Mouse (Mus musculus) effector memory CD4-positive, alpha-beta T cell, adult 7 months (primary cell): ENCODE measurements around the gene Cry2. TPM values are rescaled to one million over a fixed set of nuclear protein-coding genes. Genes with fewer than 3 reads are reported as not detected.

Experiments
- polyA plus RNA-seq: library from polyadenylated mRNA; unstranded; fragments of 100-300 nt; shearing (Covaris generic); gene quantifications from one replicate; pipeline ENCODE4 v1.2.1, GENCODE M21; 2017

Cry2 gene
- polyA plus RNA-seq, result 21.9 TPM

GRCm38 (mm10) chr2:92433578-92434374 is at the start of gene Cry2:
TSS of gene Cry2 (minus strand) at chr2:92434043.

GRCm38 (mm10) chr2:92459921-92460707 is 26.3 kb upstream of the Cry2 start, which contains the start of gene Slc35c1:
TSS of gene Slc35c1 (minus strand) at chr2:92460538.

GRCm38 (mm10) chr2:92401091-92401561 is 32.7 kb downstream of the Cry2 start, which contains the start of gene Mapk8ip1:
TSS of gene Mapk8ip1 (minus strand) at chr2:92401263.

DNA sequence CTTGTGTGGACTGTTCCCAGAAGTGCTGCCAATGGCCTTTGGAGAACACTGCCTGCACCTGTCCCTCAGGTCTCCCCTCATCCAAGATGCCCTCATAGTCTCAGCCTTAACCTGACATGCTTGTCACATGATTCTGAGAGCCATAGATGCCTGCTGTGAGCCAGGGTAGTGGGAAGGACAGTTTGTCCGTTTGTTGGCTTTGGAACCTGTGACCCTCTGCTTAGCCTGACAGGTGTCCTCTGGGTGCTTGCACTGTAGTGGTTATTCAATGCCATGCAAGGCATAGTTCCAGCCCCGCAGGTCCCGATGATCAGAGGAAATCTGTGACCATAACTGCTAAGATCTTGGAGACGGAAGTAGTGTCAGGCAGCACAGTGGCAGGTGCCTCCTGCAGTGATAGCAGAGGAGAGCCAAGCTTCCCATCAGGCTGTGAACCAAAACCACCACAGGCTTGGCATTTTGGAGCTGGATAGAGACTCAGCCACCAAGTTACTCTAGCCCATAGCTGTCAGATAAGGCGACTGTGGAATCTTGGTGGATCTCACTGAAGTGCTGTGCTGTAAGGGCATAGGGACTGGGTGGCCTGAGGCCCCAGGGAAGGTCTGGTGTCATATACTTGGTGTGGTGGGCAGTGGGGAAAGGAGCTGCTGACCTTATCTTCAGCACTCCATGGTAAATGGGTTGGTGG is 51.8 kb downstream of the Cry2 start, which contains the start of gene 1700029I15Rik:
TSS of gene 1700029I15Rik (plus strand) at position 638 of the 688 bp plus-strand sequence.

GRCm38 (mm10) chr2:92374514-92374913 is 59.3 kb downstream of the Cry2 start, which contains the start of the genes Pex16 and Large2:
TSS of gene Pex16 (plus strand) at chr2:92374676.
TSS of gene Large2 (minus strand) at chr2:92374869.

Other genes with a start within 250 kb of the Cry2 start
- gene Pex16, start 59.4 kb downstream of the Cry2 start, polyA plus RNA-seq, result 42.1 TPM
- gene Large2, start 59.2 kb downstream of the Cry2 start, polyA plus RNA-seq, result not detected
- 1.6 TPM for gene 1700029I15Rik, start 51.5 kb downstream of the Cry2 start, polyA plus RNA-seq
- 0.40 TPM for gene Mapk8ip1, start 32.8 kb downstream of the Cry2 start, polyA plus RNA-seq
- gene Slc35c1, start 26.5 kb upstream of the Cry2 start, polyA plus RNA-seq, result 14.1 TPM
- gene Chst1, start 165.7 kb upstream of the Cry2 start, polyA plus RNA-seq, result 0.38 TPM